Mouse (Mus musculus) 3134 (cell line): Measurements from ENCODE around the gene Selplg.

ENCODE experiments used
- DNase-seq: peaks from one replicate; pipeline ENCODE4 v3.0.0-alpha.2; 2011; ENCODE audit warnings: low spot score; ENCODE audit not compliant: insufficient read length; ENCODE audit errors: extremely low read depth

Selplg gene

DNA sequence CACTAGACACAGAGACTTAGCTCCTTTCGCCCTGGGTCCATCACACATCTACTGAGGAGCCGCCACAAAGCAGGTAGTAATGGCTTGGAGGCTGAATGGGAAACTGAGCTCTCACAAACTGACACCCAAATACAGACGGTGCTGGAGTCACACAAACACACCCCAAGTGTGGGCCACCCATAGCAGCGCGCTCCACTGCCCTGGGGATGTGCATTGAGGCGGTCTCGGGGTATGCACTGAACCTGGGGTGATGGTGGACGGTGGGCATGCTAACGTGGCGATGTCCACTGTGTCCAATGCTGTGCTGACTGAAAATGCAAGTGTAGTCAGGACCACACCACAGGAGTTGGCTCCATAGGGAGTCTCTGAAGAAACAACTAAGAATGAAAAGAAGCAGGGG lies 22.7 kb upstream of the Selplg start:
- no peak for DNase-seq

DNA sequence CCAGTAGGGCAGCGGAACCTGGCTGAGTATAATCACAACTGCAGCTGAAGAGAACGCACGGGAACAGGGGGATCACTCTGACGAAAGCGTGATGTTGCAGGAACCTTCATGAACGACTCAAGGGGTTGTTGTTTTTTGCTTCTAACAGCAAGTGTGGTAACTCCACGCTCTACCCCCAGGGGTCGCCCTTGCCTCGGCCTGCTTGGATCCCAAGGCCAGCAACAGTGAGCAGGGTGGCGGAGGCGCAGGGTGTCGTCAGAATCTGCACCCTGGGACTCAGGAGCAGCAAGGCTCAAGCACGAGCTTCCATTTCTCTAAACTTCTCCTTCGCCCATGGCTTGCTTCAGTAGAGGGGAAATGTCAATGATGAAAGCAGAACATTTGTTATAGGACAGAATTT lies 22.1 kb upstream of the Selplg start:
- peak; percentile 52 for DNase-seq

DNA sequence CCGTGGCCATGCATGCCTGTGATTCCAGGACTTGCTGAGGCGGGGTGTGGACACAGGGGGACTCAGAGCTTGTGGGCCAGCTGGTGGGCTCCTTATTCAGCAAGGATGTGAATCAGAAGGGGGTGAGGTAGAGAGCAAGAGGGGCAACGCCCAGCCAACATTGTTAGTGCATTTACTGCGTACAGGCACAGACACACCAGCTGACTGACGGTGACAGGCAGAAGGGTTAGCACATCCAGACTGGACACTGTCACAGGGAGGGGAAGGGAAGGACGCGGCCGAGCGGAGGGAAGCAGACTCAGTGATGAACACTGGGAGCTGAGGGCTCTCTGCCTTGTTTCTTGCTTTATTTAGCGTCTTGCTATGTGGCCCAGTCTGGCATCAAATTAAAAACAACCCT lies 21.1 kb upstream of the Selplg start:
- DNase-seq, result no peak

DNA sequence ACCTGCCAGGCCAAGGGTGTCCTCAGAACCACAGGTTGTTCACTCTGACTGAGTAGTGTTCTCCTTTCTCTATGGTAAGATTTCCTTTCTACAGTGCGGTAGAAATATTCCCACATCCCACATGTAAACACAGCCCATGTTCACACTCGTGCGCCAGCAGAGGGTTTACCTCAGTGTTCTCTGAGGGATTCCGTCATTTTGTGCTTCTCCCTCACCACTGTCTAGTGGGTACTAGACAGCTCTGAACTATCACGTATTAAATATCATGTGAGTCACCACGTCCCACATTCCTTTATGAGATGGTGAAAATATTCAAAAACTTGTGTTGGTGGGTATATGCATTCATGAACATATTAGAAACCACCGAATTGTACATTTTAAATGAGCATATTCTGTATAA lies 20.0 kb upstream of the Selplg start:
- DNase-seq, result no peak

DNA sequence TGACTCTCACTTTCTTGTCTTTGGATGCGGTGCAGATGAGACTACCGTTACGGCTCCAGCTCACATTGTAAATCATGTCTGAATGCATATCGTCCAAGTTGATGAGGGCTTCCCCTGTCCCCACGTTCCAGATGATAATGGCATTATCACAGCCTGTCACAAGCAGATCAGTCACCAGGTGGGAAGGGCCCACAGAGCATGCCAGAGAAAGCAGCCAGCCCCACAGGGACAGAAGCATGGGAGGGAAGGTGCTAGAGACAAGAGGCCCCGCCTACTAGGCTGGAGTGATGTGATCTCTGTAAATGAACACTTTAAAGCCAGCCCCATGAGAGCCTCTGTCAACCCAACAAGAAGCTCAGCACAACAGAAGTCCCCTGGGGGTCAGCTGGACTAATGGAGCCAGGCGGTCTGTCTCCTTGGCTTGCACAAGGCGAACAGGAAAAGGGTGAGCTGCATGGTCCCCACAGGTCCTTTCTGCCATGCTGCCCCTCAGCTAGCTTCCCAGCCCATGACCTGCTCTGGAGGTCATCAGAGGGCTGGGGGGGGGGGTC lies 18.3 kb upstream of the Selplg start:
- DNase-seq, result no peak

DNA sequence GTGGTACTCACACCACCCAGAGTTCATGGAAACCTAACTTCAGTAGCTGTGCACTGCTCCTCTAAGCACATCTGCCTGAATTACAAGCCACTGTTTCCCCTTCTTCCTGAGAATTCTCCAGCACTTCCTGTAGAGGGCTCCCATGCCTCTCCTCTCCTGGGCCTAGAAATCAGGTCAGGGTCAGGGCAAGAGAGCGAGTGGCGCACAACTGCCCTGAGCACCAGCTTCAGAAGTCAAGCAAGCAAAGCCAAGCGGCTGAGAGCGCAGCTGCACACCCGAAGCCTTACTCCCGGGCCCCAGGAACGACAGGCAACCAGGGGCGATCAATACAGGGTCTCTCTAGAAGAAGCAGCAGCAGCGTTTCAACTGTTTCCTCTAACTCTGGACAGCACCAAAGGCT lies 15.2 kb upstream of the Selplg start:
- no peak for DNase-seq

DNA sequence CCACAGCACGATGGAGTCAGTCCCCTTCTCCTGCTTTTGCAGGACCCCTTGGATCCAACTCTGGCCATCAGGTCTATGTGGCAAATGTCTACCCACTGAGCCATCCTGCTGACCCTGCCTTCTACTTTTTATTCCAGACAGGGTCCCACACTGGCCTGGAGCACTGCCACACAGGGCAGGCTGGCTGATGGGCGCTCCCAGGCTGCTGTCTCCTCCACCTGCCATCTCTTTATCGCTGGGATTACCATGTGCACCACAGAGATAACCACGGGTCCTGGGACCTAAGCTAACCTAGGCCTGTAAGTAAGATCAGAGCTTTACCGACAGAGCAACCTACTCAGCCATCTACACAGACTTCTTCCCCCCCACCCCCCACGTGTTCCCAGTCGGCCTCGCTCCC lies 14.2 kb upstream of the Selplg start:
- DNase-seq, result no peak

DNA sequence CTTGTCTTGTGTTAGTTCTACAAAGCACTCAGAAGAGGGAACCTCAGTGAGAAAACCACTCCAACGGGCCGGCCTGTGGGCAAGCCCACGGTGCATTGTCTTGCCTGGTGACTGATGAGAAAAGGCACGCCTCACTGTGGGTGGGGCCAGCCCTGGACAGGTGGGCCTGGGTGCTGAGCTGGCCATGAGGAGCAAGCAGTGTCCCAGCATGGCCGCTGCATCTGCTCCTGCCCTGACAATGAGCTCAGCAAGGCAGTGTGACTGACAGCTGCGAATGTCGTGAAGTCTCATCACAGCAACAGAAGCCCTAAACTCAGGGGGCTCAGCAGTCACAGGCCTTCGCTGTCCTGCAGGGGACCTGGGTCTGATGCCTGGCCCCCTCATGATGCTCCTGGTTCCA lies 13.2 kb upstream of the Selplg start:
- DNase-seq, result no peak

DNA sequence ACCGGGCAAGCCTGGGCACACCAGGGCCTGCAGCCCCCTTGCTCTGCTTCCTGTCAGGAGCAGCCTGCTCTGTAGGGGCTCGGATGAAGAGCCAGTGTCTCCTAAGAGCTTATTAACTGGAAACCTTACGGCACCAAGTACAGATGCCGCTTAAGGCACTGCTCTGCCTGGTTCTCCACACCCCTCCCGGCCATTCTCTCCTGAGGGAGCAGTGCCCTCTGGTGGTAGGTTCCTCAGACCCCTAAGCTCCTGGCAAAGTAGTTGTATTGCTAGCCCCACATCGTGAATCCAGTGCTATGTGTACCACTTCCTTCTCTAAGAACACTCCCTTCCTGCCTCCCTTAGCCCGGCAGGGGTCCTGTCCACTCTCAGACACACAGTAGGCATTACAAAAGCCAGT lies 12.3 kb upstream of the Selplg start:
- no peak for DNase-seq

DNA sequence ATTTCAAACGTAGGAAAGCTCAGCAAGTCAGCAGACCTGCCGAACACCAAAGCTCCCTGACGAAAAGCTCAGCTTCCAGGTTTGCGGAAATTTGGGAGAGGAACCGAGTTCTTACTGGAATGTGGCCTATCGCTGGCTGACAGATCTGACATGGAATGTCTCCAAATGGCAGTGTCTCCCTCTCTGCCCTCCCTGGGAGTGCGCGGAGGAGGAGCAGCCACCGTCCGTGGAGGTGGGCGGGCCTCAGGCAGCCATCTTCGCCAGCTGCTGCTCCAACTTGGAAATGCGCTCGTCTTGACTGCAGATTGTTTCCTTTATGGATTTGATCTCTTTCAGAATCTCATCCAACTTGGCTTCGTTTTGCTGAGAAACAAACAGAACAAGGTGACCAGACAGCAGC lies 11.7 kb upstream of the Selplg start:
- DNase-seq, result no peak

DNA sequence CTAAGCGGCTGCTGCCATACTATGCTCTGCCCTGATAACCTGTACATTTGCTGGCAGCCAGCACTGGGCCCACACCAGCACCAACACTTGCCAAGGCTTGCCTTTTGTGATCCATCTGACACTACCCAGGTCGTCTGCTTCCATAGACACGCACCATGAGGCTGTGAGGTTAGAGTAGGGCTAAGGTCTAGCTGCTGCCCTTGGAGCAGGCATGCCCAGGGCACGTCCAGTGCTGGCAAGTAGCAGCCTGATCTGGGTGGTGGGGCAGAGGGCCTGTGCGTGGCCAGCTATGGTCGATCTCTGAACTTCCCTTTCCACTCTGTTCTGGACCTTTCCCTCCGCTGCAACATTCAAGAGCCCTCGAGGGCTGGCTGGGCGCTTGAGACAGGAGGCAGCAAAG lies 10.5 kb upstream of the Selplg start:
- no peak for DNase-seq

DNA sequence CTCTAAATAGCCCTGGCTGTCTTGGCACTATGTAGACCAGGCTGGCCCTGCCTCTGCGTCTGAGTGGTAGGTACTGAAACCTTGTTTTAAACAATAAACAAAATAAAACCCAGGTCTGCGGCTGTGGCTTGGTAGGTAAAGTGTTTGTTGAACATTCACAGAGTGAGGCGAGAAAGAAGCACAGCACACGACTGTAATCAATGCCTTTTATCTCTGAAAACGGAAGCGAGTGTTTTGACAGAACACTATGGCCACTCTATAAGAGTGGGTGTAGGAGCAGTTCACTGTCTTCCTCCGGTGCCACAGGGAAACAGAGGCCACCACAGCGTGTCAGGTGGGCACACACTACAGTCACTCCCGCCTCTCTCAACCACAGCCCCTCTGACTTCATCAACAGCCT lies 9.8 kb upstream of the Selplg start:
- no peak for DNase-seq

DNA sequence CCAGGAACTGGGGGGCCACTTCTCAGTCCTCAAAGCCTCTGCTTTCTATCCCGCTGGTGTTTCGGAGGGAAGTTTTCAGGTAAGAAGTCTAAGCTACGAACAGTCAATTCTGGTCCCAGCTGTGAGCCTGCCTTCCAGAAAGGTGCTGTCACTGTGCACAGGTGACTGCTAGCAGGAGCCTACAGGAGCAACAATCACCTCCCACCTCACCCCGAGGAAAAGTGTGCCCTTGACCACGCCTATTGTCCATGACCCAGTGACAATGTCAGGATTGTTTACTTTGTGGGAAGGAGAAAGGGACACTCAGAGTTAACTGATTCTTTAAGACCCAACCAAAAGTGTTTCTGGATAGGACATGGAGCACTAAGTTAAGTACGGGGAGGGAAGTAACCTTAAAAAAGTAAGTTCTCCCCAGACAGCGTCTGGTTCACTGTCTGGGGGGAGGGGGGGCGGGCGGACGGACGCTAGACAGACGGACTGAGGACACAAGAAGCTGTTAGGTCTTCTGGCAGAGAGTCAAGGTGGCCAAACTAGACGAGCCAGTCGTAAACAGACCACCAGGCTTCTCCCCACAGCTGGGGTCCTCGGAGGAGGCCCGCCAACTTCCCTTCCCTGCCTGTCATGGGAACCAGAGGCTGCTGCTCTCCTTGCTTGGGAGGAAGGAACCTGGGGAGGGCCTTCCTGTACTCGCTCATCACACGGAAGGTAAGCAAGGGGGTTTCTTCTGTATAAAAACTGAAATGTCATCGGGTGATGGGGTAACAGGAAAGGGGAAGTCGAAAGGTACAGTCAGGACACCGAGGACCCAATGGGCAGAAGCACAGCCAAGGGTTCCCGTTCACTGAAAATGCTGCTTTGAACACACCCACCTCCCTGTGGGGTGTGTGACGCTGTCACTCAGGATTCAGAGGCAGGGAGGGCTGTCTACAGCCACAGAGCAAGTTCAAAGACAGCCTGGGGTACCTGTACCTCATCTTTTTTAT lies 9.1 kb upstream of the Selplg start:
- DNase-seq, result no peak

DNA sequence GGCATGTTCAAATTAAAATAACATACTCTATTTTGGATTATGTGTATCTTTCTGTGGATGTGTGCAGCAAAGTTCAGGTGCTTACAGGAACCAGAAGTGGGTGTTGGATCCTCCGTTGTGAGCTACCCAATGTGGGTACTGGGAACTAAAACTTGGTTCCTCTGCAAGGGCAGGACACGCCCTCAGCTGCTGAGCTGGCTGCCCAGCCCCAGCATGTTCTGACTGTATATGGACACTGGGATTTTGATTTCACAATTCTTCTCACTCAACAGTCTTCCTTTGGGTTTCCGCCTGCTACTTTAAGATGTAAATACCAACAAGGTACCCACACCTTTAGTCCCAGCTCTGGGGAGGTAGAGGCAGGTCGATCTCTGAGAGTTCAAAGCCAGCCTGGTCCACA lies 8.0 kb upstream of the Selplg start:
- no peak for DNase-seq

DNA sequence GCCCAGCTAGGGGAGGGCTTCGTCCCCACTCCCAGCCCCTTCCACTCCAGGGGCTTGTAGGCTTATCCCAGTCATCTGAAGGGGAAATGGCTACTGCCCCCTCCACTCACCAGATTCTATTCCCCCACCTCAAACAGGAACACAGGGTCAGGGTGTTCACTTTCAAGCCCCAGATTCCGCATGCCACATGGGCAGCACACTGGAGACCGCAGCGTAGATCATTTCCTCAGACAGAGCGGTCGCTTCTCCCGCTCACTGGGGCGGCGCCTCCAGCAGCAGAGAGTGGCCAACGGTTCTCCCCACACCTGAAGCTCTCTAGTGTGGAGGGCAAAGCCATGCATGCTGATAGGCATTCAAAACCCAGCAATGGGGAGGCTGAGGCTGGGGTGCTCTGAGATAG lies 4.5 kb upstream of the Selplg start:
- DNase-seq, result no peak

DNA sequence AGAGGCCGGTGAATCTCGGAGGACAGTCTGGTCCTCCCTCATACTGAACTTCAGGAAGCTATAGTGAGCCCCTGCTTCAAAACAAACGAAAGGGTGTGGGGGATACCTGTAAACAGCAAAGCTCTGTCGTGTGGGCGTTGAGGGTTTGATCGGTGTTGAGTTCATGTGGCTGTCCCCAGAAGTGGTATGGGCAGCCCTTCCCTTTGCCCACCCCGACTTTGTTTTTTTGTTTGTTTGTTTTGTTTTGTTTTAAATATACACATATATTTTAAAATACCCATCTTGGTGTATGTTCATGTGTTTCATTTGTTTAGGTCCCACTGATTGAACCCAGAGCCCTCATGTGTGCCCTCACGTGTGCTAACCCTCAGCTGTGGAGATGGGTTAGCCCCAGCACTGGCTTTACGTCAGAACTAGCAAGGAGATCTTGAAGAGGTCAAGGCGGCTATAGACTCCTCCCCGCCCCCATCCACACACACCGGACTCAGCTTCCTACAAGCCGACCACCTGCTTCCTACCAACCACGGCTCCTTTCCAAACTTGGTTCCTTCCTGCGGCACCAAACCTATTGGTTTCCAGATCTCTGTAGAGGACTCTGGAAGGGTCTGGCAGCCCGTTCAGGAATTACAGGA lies 988 bp upstream of the Selplg start:
- DNase-seq, result no peak

DNA sequence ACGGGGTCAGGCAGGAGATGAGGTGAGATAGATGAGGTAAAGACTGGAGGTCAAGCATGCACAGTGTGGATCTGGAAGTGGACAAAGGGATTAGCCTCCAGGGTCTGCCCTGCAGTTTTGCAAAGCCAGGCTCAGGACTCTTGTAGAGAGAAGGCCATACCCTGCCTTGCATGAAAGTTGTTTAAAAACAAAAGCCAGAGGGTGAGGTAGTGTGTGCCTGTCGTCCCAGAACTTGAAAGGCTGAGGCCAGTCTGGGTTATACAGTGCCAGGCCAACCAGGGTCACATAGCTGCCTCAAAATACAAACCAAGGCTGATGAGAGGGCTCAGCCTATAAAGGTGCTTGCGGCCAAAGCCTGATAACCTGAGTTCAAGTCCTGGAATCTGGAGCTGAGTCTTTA lies 703 bp downstream of the Selplg start:
- DNase-seq, result no peak

DNA sequence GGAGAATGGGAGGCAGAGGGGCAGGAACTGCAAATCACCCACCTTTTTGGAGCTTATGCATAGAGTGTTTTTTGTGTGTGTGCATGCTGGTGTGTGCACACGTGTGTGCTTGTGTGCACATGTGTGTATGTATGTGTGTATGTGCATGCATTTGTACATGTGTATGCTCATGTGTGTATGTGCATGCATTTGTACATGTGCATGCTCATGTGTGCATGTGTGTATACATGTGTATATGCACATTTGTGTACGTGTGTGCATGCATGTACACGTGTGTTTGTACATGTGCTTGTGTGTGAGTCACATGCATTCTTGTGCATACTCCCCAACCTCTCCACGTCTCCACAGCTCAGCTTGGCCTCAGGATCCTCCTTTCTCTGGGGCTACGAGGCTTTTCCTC lies 1.6 kb downstream of the Selplg start:
- DNase-seq, result no peak

DNA sequence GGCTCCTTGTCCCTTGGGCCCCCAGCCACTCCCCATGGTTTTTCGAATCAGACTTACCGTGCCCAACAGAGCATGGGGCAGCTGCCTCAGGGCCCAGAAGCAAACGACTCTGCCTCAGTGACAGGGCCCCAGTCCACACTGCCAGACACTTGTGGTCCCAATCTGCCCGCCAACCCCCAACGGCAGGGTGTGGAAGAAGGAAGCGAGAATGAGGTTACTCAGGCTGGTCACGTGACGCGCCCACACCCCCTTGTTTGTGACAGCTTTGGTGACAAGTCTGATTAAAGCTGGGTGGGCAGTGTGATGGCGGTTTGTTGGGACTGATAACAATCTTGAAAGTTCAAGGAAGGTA lies 2.2 kb downstream of the Selplg start:
- DNase-seq, result no peak

DNA sequence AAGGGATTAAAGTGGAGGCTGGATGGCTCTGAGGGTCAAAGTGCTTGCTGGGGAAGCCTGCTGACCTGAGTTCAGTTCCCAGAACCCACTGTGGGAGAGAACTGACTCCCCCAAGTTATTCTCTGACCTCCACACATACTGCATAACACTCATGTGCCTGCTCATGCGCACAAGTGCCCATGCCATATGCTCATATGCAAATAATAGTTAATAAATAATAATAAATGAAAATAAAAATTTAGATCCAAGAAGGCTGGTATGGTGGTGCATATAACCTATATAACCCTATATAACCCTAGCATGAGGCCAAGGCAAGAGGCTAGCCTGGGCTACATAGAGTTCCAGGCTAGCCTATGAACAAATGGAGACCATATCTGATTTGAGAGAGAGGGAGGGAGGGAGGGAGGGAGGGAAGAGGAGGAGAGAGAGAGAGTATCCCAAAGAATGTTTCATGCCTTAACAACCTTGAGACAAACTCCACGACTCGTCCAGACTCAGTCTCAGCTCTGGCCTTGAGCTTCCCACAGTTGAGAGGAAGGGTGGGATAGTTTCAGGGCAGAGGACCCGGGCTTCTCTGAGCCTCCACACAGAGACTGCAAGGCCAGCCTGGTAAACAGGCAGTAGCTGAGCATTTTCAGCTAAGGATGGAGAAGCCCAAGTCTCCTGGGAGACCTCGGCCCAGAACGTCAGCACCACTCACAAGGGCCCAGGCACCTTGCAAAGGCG lies 2.7 kb downstream of the Selplg start:
- no peak for DNase-seq

DNA sequence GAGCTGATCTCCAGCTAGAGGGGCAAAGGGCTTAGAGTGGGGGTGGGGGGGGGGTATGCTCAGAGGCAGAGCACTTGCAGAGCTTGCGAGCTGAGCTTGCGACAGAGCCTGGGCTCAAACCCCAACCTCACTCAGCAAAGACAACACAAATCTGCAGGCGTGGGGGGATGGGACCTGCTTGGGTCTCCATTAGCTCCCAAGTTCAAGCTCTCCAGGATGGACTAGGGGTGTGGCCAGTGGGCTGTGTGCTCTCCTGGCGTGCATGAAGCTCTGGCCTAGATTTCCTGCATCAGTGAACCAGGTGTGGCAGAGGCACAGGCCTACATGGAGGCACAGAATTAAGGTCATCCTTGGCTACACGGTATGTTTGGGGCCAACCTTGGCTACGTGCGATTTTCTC lies 4.0 kb downstream of the Selplg start:
- no peak for DNase-seq
